Mouse (Mus musculus) forebrain, embryonic 12.5 days (tissue): ENCODE measurements around the gene Cdkn2d. TPM values are rescaled to one million over a fixed set of nuclear protein-coding genes. Genes with fewer than 3 reads are reported as not detected.

ENCODE experiments used
- ATAC-seq: fragments of 200-750 bp; cut with Nextera tagmentation; 2 replicates; pipeline ENCODE4 v1.8.0; 2017; ENCODE audit warnings: moderate TSS enrichment; ENCODE audit not compliant: low FRiP score
- H3K27ac ChIP-seq: fragments of 300-500 bp; sonication (generic); 2 replicates; pipeline ENCODE4 v1.5.1; 2016; ENCODE audit warnings: mild to moderate bottlenecking
- H3K27me3 ChIP-seq: fragments of 300-500 bp; sonication (generic); 2 replicates; pipeline ENCODE4 v1.6.1; 2016; ENCODE audit warnings: mild to moderate bottlenecking
- H3K36me3 ChIP-seq: fragments of 300-500 bp; sonication (generic); replicated peaks from 2 replicates; pipeline ENCODE4 v1.6.1; 2016; ENCODE audit warnings: mild to moderate bottlenecking
- H3K4me1 ChIP-seq: fragments of 300-500 bp; sonication (generic); 2 replicates; pipeline ENCODE4 v1.6.1; 2016
- H3K4me2 ChIP-seq: fragments of 300-500 bp; sonication (generic); 2 replicates; pipeline ENCODE4 v1.6.1; 2016; ENCODE audit warnings: mild to moderate bottlenecking, moderate library complexity
- H3K4me3 ChIP-seq: fragments of 300-500 bp; sonication (generic); replicated peaks from 2 replicates; pipeline ENCODE4 v1.5.1; 2016; ENCODE audit warnings: mild to moderate bottlenecking
- H3K9ac ChIP-seq: fragments of 300-500 bp; sonication (generic); 2 replicates; pipeline ENCODE4 v1.6.1; 2016; ENCODE audit warnings: mild to moderate bottlenecking
- H3K9me3 ChIP-seq: fragments of 300-500 bp; sonication (generic); 2 replicates; pipeline ENCODE4 v1.6.1; 2016
- WGBS: fragments of 180-500 bp; shearing (Covaris S2); methylation state at CpG from one replicate; pipeline ENCODE4 v1.1.7; 2016; 5-methylcytosine and 5-hydroxymethylcytosine counted together
- polyA plus RNA-seq: library from polyadenylated mRNA; unstranded; fragments of >200 nt; fragmentation: Nextera tagmentation; extraction: Ambion mirVana; gene quantifications from 2 replicates; pipeline ENCODE4 v1.2.1, GENCODE M21; 2016

The Cdkn2d gene
- polyA plus RNA-seq, 1 experiment from 2014 or later = 70.6 TPM

DNA sequence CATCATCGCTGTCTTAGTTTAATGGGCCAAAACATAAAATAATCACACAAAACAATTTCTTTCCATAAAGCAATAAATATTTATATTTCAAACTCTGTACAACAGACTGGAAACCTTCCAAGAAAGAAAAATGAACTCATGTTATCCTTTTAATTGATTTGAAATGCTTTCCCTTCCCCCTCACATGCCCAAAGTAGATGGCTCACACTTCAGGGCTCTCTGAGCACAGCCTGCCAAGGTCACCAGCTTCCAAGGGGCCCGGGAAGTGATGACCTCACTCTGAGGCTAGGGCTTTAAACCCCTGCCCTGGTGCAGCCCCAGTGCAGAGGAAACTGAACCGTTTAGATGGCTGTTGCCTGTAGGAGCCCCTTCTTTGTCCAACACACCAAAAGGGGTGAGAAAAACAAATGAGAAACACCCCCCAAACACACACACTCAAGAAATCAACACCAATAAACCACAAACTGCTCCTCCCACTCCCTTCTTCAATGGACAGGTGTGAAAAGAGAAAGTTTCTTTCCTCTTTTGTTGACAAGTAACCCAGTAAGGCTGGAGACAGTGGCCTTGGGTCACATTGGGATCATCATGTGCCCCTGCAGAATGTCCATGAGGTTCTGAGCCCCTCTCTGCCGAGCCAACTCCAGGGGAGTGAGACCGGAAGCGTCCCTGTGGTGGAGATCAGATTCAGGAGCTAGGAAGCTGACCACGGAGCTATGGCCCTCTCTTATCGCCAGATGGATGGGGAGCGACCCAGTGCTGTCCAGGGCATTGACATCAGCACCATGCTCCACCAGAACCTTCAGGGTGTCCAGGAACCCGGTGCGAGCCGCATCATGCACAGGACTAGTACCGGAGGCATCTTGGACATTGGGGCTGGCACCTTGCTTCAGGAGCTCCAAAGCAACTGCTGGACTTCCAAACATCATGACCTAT, 2.5 kb downstream of the Cdkn2d start:
- no peak for ATAC-seq
- peak overlapping the region; percentile 78; the same call in 1 of the 2 replicates for H3K27ac ChIP-seq
- H3K36me3 ChIP-seq = peaks cover 21% of the 10 kb centered on the region
- no peaks in the 10 kb centered on the region for H3K27me3 ChIP-seq
- peak overlapping the region; percentile 81 for H3K4me2 ChIP-seq
- WGBS = 78% methylated on average over 13 of the region's 13 CpGs
- H3K9me3 ChIP-seq = no peaks in the 10 kb centered on the region
- H3K4me1 ChIP-seq = peaks cover 36% of the 10 kb centered on the region
- H3K4me3 ChIP-seq = peak overlapping the region; percentile 60
- peak overlapping the region; percentile 74; the same call in 1 of the 2 replicates for H3K9ac ChIP-seq

DNA sequence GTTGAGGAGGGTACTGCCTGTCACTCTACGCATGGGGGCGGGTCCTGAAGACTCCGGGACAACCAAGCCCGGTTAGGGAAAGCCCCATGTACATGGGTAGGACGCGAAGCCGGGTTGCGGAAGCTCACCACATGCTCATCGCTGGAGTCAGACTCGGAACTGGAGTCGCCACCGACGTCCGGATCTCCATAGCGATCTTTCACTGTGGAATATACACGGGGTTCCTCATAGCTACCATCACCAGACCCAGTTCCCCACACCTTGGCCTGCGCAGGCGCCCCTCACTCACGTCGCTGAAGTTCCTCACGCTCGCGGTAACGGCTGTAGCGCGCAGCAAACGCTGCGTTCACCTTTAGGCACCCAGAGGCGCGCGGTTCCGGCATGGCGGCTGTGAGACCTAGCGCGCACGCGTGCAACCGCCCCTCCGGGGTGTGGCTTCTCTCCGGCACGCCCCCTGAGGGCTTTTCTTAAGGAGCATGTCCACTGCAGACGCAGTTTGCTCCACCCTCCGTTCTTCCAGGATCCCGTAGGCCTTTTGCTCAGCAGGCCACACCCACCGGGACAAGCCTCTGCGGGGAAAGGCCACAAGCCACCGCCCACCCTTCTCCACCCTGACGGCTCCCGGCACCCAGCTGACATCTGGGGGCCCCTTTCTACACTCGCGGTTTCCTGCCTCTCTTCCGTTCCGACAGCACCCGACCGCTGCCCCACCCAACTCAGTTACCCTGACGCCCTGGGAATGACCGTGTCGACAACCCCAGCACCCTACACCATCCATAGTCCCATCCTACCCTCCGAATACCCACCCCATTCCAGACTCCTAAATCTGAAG, 3.4 kb downstream of the Cdkn2d start, which contains the start of gene Kri1:
Kri1 (minus strand) TSS at position 399 of the 832 bp plus-strand sequence.
- ATAC-seq = peak; percentile 74
- H3K36me3 ChIP-seq = peaks cover 25% of the 10 kb centered on the region
- peaks cover 36% of the 10 kb centered on the region for H3K4me1 ChIP-seq
- H3K4me2 ChIP-seq = peak within 1 kb of the TSS; percentile 81
- peak within 1 kb of the TSS; percentile 60 for H3K4me3 ChIP-seq
- peak within 1 kb of the TSS; percentile 74 for H3K9ac ChIP-seq
- H3K27ac ChIP-seq = peak within 1 kb of the TSS; percentile 78
- 1% methylated on average over 59 of the region's 59 CpGs for WGBS
- H3K9me3 ChIP-seq = no peaks in the 10 kb centered on the region
- no peaks in the 10 kb centered on the region for H3K27me3 ChIP-seq

DNA sequence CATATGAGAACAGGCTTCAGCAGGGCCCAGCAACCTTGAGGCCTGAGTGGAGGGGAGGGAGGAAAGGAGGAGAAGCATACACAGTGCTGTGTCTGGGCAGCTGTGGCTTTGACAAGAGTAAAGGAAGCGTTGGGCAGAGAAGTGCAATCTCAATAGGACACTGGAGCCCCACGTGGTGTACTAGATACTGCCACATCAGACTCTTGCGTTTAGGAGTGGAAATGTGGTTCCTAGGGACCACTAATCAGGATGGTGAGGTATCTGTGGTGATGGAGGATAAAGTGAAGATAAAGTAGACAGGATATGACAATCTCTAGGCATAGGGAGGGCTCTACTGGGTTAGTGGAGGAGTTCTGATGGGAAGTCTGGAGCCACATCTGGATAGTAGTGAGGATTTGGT, 4.5 kb downstream of the Cdkn2d start:
- H3K9me3 ChIP-seq = no peaks in the 10 kb centered on the region
- peak overlapping the region; percentile 81 for H3K4me2 ChIP-seq
- peaks cover 29% of the 10 kb centered on the region for H3K36me3 ChIP-seq
- peaks cover 36% of the 10 kb centered on the region for H3K4me1 ChIP-seq
- no peaks in the 10 kb centered on the region for H3K27me3 ChIP-seq
- H3K27ac ChIP-seq = no peak overlapping the region
- ATAC-seq = no peak
- H3K4me3 ChIP-seq = peak overlapping the region; percentile 60
- H3K9ac ChIP-seq = peak overlapping the region; percentile 74
- WGBS = 74% methylated on average over 3 of the region's 3 CpGs

DNA sequence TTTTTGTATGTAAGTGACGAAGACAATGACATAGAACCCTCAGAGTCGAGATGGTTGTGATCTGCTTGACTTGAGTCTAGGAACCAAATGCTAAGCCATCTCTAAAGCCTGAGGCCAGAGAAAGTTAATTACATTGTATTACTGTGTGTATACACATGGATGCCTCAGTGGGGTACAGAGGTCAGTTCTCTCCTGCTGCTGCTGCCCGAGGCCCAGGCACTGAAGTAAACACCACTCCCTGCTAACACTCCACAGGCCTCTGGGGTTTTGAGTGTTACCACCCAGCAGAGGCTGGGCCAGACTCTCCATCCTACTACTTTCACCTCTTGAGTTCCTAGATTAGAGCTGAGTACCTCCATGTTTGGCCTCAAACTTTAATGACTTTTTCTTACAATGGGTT, 7.2 kb downstream of the Cdkn2d start:
- Histone ChIP-seq H3K9ac (no peak overlapping the region), H3K9me3 (no peaks in the 10 kb centered on the region), H3K4me3 (no peak overlapping the region), H3K27me3 (no peaks in the 10 kb centered on the region), H3K4me1 (peaks cover 21% of the 10 kb centered on the region), H3K36me3 (peaks cover 56% of the 10 kb centered on the region), H3K4me2 (no peak overlapping the region), H3K27ac (no peak overlapping the region)
- no peak for ATAC-seq
- WGBS = 90% methylated on average over 3 of the region's 3 CpGs

DNA sequence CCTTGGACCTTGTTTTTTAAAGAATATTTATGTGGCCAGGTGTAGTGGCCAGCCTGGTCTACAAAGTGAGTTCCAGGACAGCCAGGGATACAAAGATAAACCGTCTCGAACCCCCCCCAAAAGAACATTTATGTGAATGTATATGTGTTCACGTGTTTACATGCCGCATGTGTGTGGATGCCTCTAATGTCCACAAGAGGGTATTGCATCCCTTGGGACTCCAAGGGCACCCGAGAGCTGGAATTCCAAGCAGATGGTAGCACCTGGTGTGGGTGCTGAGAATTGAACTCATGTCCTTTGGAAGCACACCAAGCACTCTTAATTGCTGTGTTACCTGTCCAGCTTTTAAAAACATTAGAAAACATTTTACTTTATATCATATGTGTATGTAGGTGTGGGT, 7.6 kb downstream of the Cdkn2d start:
- WGBS = 94% methylated on average over 5 of the region's 5 CpGs
- ATAC-seq = no peak
- H3K9me3 ChIP-seq = no peaks in the 10 kb centered on the region
- no peak overlapping the region for H3K4me3 ChIP-seq
- peaks cover 58% of the 10 kb centered on the region for H3K36me3 ChIP-seq
- no peaks in the 10 kb centered on the region for H3K27me3 ChIP-seq
- H3K27ac ChIP-seq = no peak overlapping the region
- no peak overlapping the region for H3K4me2 ChIP-seq
- H3K4me1 ChIP-seq = peaks cover 17% of the 10 kb centered on the region
- no peak overlapping the region for H3K9ac ChIP-seq

DNA sequence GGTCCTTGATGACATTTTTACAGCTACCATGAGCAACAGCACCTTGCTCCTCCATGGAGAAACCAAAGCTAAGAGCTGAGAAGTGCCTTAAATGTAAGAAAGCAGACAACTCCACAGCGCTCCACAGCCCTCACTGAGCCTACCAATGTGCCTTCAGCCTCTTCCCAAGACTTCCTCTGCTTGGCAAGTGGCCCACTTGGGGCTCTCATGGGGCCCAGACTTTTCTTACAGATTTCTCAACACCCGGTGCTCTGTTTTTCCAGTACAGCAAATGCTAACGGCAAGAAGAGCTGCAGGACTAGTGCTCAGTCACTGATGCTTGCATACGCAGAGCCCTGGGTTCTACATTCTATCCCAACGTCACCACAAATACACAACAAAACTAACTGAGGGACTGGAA, 13.4 kb downstream of the Cdkn2d start:
- H3K27ac ChIP-seq = no peak overlapping the region
- no peak overlapping the region for H3K4me2 ChIP-seq
- no peak overlapping the region for H3K4me3 ChIP-seq
- no peaks in the 10 kb centered on the region for H3K9me3 ChIP-seq
- no peaks in the 10 kb centered on the region for H3K27me3 ChIP-seq
- H3K4me1 ChIP-seq = no peaks in the 10 kb centered on the region
- no peak overlapping the region for H3K9ac ChIP-seq
- 95% methylated on average over 5 of the region's 5 CpGs for WGBS
- no peak for ATAC-seq
- H3K36me3 ChIP-seq = peaks cover 88% of the 10 kb centered on the region

DNA sequence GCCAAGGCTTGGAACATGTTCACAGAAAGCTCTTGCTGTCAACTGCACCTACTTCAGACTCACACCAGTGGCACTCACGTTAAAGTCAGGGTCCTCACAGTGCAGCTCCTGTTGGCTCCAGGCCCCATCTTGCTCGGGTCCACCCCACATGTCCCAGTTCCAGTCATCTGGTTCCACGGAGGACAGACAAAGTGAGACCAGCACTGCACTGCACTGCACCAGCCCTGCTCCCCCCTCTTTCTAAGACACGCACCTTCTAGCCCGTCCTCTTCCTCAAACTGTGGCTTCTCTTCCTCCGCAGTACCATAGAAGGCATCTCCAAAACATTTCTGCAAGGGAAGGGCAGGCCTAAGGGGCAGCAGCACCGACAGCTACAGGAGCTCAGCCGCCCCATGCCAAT, 14.9 kb downstream of the Cdkn2d start:
- H3K9ac ChIP-seq = no peak overlapping the region
- no peak for ATAC-seq
- H3K4me1 ChIP-seq = no peaks in the 10 kb centered on the region
- WGBS = 93% methylated on average over 8 of the region's 8 CpGs
- no peaks in the 10 kb centered on the region for H3K9me3 ChIP-seq
- no peak overlapping the region for H3K4me2 ChIP-seq
- H3K27ac ChIP-seq = no peak overlapping the region
- H3K27me3 ChIP-seq = no peaks in the 10 kb centered on the region
- peaks cover 94% of the 10 kb centered on the region for H3K36me3 ChIP-seq
- H3K4me3 ChIP-seq = no peak overlapping the region

DNA sequence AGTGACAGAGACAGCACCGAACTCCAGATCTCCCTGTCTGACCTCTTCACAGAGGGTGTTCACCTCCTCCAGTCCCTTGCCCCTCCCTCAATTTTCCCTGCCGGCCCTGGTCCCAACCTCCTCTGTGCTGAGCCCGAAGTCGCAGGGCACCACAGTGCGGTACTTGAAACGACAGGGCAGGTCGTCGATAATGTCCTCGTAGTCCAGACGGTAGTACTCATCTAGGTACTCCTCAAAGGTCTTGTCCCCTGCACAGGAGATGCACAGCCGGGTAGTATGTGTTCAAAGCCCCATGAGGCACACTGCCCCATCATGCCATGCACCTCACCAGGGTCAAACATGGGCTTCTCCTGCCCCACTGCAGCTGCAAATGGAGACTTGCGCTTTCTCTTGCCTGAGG, 15.5 kb downstream of the Cdkn2d start:
- ATAC-seq = no peak
- WGBS = 89% methylated on average over 12 of the region's 12 CpGs
- H3K9ac ChIP-seq = no peak overlapping the region

DNA sequence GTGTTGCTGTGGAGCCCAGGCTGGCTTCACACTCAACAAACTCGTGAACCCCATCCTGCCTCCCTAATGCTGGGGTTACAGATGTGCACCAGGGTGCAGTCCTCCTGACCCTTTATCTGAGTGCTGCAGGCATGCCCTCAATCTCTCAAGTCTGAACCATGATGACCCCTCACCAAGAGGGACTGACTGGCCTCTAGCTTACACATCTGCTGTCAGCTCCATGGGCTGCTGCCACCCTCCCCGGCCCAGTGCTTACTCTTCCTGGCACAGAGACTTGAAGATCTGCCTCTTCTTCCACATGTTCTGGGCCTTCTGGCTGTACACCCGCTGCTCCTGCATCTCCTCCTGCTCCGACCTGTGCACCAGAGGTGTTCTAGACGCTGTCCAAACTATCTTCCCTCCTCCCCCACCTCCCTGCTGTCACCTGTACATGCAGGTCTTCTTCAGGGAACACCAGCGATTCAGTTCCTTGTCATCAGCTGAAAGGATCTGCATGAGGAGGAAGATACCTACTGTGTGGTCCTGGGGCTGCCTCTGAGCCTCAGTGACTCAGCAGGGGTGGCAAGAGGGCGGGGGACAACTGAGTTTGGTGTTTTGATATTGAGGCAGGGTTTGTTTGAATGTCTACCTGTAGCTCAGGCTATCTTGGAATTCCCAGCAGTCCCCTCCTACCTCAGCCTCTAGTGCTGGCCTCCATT, 16.0 kb downstream of the Cdkn2d start:
- Histone ChIP-seq H3K4me1 (no peaks in the 10 kb centered on the region), H3K9ac (no peak overlapping the region), H3K9me3 (no peaks in the 10 kb centered on the region), H3K4me3 (no peak overlapping the region), H3K27ac (no peak overlapping the region), H3K4me2 (no peak overlapping the region), H3K27me3 (no peaks in the 10 kb centered on the region), H3K36me3 (peaks cover 95% of the 10 kb centered on the region)
- WGBS = 87% methylated on average over 7 of the region's 7 CpGs
- ATAC-seq = no peak

More for the DNA sequence above, 15.5 kb downstream of the Cdkn2d start:
- Histone ChIP-seq H3K4me3 (no peak overlapping the region), H3K36me3 (peaks cover 94% of the 10 kb centered on the region), H3K27me3 (no peaks in the 10 kb centered on the region), H3K4me1 (no peaks in the 10 kb centered on the region), H3K27ac (no peak overlapping the region), H3K9me3 (no peaks in the 10 kb centered on the region), H3K4me2 (no peak overlapping the region)

DNA sequence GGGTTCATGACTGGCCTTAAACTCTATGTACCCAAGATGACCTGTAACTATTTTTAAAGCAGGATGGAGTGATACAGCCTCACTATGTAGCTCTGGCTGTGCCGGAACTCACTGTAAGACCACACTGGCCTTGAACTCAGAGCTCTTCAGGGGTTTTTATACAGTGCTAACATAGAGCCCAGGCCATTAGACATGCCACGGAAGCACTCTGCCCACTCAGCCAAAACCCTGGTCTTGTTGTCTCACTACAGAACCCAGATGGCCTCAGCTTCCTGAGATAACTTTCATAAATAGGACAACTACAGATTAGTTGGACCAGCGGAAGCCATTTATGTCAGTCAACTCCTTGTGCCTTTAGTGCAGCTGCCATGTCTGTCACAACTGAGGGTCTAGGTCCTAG, 16.9 kb downstream of the Cdkn2d start:
- H3K4me2 ChIP-seq = no peak overlapping the region
- H3K27ac ChIP-seq = no peak overlapping the region
- no peak for ATAC-seq
- no peak overlapping the region for H3K4me3 ChIP-seq
- WGBS = 94% methylated on average over 3 of the region's 3 CpGs
- no peaks in the 10 kb centered on the region for H3K9me3 ChIP-seq
- no peak overlapping the region for H3K9ac ChIP-seq
- no peaks in the 10 kb centered on the region for H3K4me1 ChIP-seq
- H3K27me3 ChIP-seq = no peaks in the 10 kb centered on the region
- H3K36me3 ChIP-seq = peaks cover 93% of the 10 kb centered on the region

DNA sequence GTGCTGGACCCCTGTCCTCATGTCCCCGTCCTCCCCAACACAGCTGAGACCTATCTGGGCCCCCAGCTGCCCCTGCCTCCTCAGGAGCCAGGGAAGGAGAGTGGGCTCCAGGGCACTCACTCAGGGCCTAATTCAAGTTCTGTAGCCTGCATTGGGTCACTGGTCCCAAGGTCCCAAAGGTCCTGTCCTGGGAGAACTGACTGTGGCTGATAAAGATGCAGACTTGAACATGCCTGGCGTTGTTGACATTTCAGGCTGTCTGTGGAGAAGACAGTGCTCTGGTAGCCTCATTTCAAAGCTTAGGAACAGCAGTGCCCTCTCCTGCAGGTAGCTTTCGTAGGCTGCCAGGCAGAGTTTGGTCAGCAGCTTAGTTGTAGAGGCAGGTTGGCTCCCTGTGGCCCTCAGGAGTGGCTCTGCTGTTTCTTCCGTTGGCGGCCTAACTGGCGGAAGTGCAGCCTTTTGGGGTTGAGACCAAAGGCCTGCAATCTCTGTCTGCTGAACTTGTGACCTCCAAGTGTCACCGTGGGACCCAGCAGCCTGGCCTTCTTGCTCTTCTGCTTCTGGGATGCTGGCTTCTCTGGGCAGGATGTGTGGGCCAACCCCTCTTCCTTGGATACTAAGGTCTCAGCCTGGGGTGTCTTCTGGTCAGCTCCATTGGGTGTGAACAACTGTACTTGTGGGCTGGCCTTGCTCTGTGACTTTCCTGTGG, 17.5 kb downstream of the Cdkn2d start:
- WGBS = 83% methylated on average over 7 of the region's 7 CpGs

More for the DNA sequence above, 17.5 kb downstream of the Cdkn2d start:
- H3K4me3 ChIP-seq = no peak overlapping the region
- H3K4me1 ChIP-seq = no peaks in the 10 kb centered on the region
- no peak overlapping the region for H3K9ac ChIP-seq
- H3K36me3 ChIP-seq = peaks cover 94% of the 10 kb centered on the region
- H3K9me3 ChIP-seq = no peaks in the 10 kb centered on the region
- no peak overlapping the region for H3K27ac ChIP-seq
- H3K4me2 ChIP-seq = no peak overlapping the region
- H3K27me3 ChIP-seq = no peaks in the 10 kb centered on the region
- no peak for ATAC-seq
